Mouse (Mus musculus) large intestine, adult 2 months (tissue): Measurements from ENCODE around the gene Gm10277. TPM values are rescaled to one million over a fixed set of nuclear protein-coding genes. Genes with fewer than 3 reads are reported as not detected.
A peak's percentile ranks its signal among the peaks of the same experiment; 100 is the strongest.

Experiments used
- DNase-seq: peaks from one replicate; pipeline ENCODE4 v3.0.0-alpha.2; 2012; ENCODE audit warnings: low read depth, low spot score
- WGBS: fragments of 180-500 bp; shearing (Covaris S2); methylation state at CpG from one replicate; pipeline ENCODE4 v1.1.7; 2018; 5-methylcytosine and 5-hydroxymethylcytosine counted together
- polyA plus RNA-seq: library from polyadenylated mRNA; depleted of rRNA; stranded (reverse); fragments of >200 nt; gene quantifications from 2 replicates; pipeline ENCODE4 v1.2.3, GENCODE M21; 2012

Gm10277 gene
- polyA plus RNA-seq, 1 experiment = 0.02 TPM

- 60% methylated on average over 9 of the region's 9 CpGs for WGBS
- no peak for DNase-seq
Measured at GRCm38 (mm10) chr11:77802341-77802865, 14.9 kb upstream of the Gm10277 start.

GRCm38 (mm10) chr11:77800869-77801701 is 13.5 kb upstream of the Gm10277 start:
- WGBS = 23% methylated on average over 15 of the region's 15 CpGs
- no peak for DNase-seq

- DNase-seq = no peak
- 67% methylated on average over 9 of the region's 9 CpGs for WGBS
Measured at GRCm38 (mm10) chr11:77800491-77800868, 12.9 kb upstream of the Gm10277 start.

- WGBS = 72% methylated on average over 5 of the region's 5 CpGs
- DNase-seq = no peak
Measured at GRCm38 (mm10) chr11:77795216-77795615, 7.7 kb upstream of the Gm10277 start.

- DNase-seq = peak; percentile 89
- 2% methylated on average over 19 of the region's 19 CpGs for WGBS
Measured at GRCm38 (mm10) chr11:77793238-77793930, 5.8 kb upstream of the Gm10277 start.

GRCm38 (mm10) chr11:77792566-77792909 is 5.0 kb upstream of the Gm10277 start:
- 54% methylated on average over 7 of the region's 7 CpGs for WGBS
- DNase-seq = no peak

- 33% methylated on average over 12 of the region's 12 CpGs for WGBS
- DNase-seq = no peak
Measured at GRCm38 (mm10) chr11:77791752-77792565, 4.4 kb upstream of the Gm10277 start.

GRCm38 (mm10) chr11:77791241-77791727 is 3.7 kb upstream of the Gm10277 start:
- 73% methylated on average over 8 of the region's 8 CpGs for WGBS
- no peak for DNase-seq

- 55% methylated on average over 9 of the region's 9 CpGs for WGBS
- DNase-seq = no peak
Measured at GRCm38 (mm10) chr11:77790286-77790685, 2.7 kb upstream of the Gm10277 start.

GRCm38 (mm10) chr11:77789512-77789911 is 2.0 kb upstream of the Gm10277 start:
- 86% methylated on average over 5 of the region's 5 CpGs for WGBS
- DNase-seq = no peak

GRCm38 (mm10) chr11:77785768-77786561 is 1.6 kb downstream of the Gm10277 start:
- peak; percentile 90 for DNase-seq
- 21% methylated on average over 7 of the region's 7 CpGs for WGBS

GRCm38 (mm10) chr11:77785396-77785767 is 2.2 kb downstream of the Gm10277 start:
- WGBS = 35% methylated on average over 5 of the region's 5 CpGs
- DNase-seq = no peak

- DNase-seq = no peak
- 75% methylated on average over 9 of the region's 9 CpGs for WGBS
Measured at GRCm38 (mm10) chr11:77784894-77785293, 2.7 kb downstream of the Gm10277 start.

- 19% methylated on average over 18 of the region's 18 CpGs for WGBS
- no peak for DNase-seq
Measured at GRCm38 (mm10) chr11:77783747-77784646, 3.5 kb downstream of the Gm10277 start.

GRCm38 (mm10) chr11:77783211-77783746 is 4.3 kb downstream of the Gm10277 start:
- DNase-seq = no peak

GRCm38 (mm10) chr11:77782104-77782815 is 5.3 kb downstream of the Gm10277 start:
- no peak for DNase-seq
- WGBS = 82% methylated on average over 7 of the region's 7 CpGs

More at GRCm38 (mm10) chr11:77783211-77783746, 4.3 kb downstream of the Gm10277 start:
- 60% methylated on average over 10 of the region's 10 CpGs for WGBS

- WGBS = 59% methylated on average over 7 of the region's 7 CpGs
- no peak for DNase-seq
Measured at GRCm38 (mm10) chr11:77781088-77781487, 6.5 kb downstream of the Gm10277 start.
